Mouse (Mus musculus): ENCODE measurements around the gene Pros1. TPM values are rescaled to one million over a fixed set of nuclear protein-coding genes. Genes with fewer than 3 reads are reported as not detected.

Pros1 gene
- polyA plus RNA-seq, 1 experiment from 2014 or later, result 26.1 TPM

DNA sequence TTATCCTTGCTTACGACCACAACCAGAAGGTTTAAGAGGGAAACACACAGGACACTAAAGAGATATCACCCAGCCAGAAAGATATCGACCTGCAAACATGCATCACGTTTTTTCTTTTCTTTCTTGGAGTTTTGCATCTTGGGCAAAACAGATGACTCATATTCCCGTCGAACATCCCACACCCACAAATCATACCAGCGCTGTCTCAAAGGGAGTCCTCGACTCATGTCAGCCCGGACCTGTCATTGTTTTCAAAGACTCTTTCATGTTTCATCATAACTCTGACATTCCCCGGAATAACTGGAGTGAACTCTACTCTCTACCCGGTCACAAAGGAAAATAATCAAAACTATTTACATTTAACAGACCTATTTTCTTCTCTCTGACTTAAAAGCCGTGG is 82.2 kb downstream of the Pros1 start:
- DNase-seq (ENCODE audit: low spot score), result no peak
- H3K27me3 ChIP-seq (ENCODE audit: control insufficient read depth, insufficient read depth, low read length), result no peaks in the 10 kb centered on the region
- WGBS, result 61% methylated on average over 11 of the region's 11 CpGs
- ATAC-seq (replicated peaks; ENCODE audit: insufficient number of reproducible peaks, low FRiP score, low TSS enrichment, low read depth), result no peak
- H3K4me2 ChIP-seq (ENCODE audit: low read depth, low read length), result no peak overlapping the region
- no peaks in the 10 kb centered on the region for H3K36me3 ChIP-seq (replicated peaks; ENCODE audit: control insufficient read depth, insufficient read depth, low read depth, low read length)
- no peak overlapping the region for H3K9ac ChIP-seq (replicated peaks; ENCODE audit: low read length)
- no peak overlapping the region for H3K27ac ChIP-seq (replicated peaks; ENCODE audit: low read depth, low read length)
- H3K4me3 ChIP-seq (ENCODE audit: low read depth, low read length), result no peak overlapping the region
- no peaks in the 10 kb centered on the region for H3K9me3 ChIP-seq (replicated peaks; ENCODE audit: control insufficient read depth, low read length)
- H3K4me1 ChIP-seq (ENCODE audit: control insufficient read depth, insufficient read depth, low read length), result no peaks in the 10 kb centered on the region

DNA sequence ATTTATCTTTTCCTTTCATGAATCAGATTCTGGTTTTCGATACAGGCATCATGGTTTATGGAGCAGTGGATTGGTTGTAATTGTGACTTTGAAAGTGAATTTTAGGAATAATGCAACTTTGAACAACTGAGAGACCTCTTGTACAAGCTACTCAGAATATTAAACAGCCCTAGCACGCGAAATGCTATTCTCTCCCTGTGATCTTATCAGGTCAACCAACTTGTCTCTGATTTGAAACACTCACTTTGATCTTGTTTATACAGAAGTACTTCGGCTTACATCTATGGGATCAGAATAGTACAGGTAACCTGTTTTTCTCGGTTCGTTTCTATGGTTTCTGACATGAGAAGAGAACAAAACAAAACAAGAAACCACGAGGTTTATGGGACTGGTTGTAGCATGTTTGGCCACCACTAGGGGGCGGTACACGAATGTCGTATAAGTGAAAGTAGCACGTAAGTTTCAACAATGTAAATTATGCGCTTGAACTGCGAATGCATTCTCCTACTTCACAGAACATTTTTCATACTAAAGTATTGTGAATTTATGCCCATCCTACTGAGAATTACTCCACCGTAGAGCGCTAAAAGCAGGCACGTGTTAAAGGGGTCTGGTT is 86.4 kb downstream of the Pros1 start:
- no peaks in the 10 kb centered on the region for H3K27me3 ChIP-seq (ENCODE audit: control insufficient read depth, insufficient read depth, low read length)
- H3K36me3 ChIP-seq (replicated peaks; ENCODE audit: control insufficient read depth, insufficient read depth, low read depth, low read length), result no peaks in the 10 kb centered on the region
- no peak overlapping the region for H3K4me2 ChIP-seq (ENCODE audit: low read depth, low read length)
- no peak overlapping the region for H3K9ac ChIP-seq (replicated peaks; ENCODE audit: low read length)
- ATAC-seq (replicated peaks; ENCODE audit: insufficient number of reproducible peaks, low FRiP score, low TSS enrichment, low read depth) (0 out of 2 replicates have a peak, but pooled peaks have one; percentile 19), DNase-seq (ENCODE audit: low spot score) (peak; percentile 92)
- no peak overlapping the region for H3K4me3 ChIP-seq (ENCODE audit: low read depth, low read length)
- H3K27ac ChIP-seq (replicated peaks; ENCODE audit: low read depth, low read length), result no peak overlapping the region
- no peaks in the 10 kb centered on the region for H3K9me3 ChIP-seq (replicated peaks; ENCODE audit: control insufficient read depth, low read length)
- H3K4me1 ChIP-seq (ENCODE audit: control insufficient read depth, insufficient read depth, low read length), result no peaks in the 10 kb centered on the region
- 24% methylated on average over 16 of the region's 16 CpGs for WGBS

DNA sequence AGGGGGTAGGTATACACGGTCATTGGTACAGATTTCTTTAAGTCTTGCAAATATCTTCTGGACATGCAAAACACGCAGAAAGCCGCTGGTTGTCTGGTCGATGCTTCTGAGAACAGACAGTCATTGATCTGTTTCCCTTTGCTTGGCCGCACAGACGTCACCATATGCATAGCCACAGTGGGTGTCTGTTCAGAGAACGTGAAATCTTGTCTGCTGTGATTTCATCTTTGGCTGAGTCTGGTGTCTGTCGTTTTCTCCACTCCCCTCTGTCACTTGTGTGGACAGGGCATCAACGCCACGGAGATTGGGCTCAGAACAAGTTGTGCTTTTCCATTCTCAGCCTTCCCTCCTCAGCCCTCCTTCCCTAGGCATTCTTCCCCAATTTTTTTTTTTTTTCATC is 87.7 kb downstream of the Pros1 start:
- Histone ChIP-seq H3K9ac (replicated peaks; ENCODE audit: low read length) (no peak overlapping the region), H3K9me3 (replicated peaks; ENCODE audit: control insufficient read depth, low read length) (no peaks in the 10 kb centered on the region), H3K4me3 (ENCODE audit: low read depth, low read length) (no peak overlapping the region), H3K4me2 (ENCODE audit: low read depth, low read length) (no peak overlapping the region), H3K36me3 (replicated peaks; ENCODE audit: control insufficient read depth, insufficient read depth, low read depth, low read length) (no peaks in the 10 kb centered on the region), H3K27ac (replicated peaks; ENCODE audit: low read depth, low read length) (no peak overlapping the region; the same call in 1 of the 2 replicates), H3K4me1 (ENCODE audit: control insufficient read depth, insufficient read depth, low read length) (no peaks in the 10 kb centered on the region), H3K27me3 (ENCODE audit: control insufficient read depth, insufficient read depth, low read length) (no peaks in the 10 kb centered on the region)
- ATAC-seq (replicated peaks; ENCODE audit: insufficient number of reproducible peaks, low FRiP score, low TSS enrichment, low read depth) (0 out of 2 replicates have a peak, but pooled peaks have one; percentile 32), DNase-seq (ENCODE audit: low spot score) (no peak)
- 59% methylated on average over 10 of the region's 10 CpGs for WGBS

DNA sequence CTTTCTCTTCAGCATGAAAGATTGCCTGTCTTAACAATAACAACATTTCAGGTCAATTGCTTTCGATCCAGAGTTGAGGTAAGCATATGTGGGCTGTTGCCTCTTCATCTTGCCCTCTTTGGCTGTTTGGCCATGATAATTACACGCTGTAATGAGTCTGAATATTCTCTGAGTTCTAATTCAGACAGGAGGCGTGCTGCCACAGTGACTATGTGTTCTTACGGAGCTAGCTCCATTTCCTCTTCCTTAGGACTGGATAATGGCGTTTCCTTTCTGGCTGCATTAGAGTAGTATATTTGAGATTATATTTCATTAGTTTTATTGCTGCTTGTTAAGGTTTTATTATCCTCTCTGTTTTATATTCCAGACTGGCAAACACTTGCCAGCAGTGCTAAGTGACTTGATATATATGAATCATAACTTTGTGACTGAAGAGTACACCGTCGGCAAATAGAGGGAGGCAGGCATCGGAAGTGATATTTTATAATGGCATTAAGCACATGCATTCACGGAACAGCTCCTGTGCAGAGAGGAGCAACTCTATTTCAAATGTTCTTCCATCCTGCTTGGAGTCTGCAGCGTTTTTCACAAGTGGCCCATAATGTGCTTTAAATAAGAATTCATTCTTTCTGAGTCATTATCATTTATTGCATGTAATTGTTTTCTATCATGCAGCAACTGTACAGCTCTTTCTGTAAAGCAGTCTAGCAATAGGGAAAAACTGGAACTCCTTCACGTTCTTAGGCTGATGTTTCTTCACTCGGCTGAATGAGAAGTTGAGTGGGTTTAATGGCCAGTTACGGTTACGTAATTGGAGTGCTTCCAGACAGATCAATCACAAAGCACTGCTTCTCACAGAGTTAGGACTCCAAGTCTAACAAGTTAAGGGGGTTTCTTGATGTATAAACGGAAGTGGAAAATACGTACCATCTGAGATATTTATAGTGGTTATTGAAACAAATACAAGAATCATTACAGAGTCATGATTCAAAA is 88.6 kb downstream of the Pros1 start:
- no peak overlapping the region for H3K9ac ChIP-seq (replicated peaks; ENCODE audit: low read length)
- H3K4me2 ChIP-seq (ENCODE audit: low read depth, low read length), result no peak overlapping the region
- ATAC-seq (replicated peaks; ENCODE audit: insufficient number of reproducible peaks, low FRiP score, low TSS enrichment, low read depth) (no peak), DNase-seq (ENCODE audit: low spot score) (peak; percentile 28)
- no peaks in the 10 kb centered on the region for H3K9me3 ChIP-seq (replicated peaks; ENCODE audit: control insufficient read depth, low read length)
- H3K27me3 ChIP-seq (ENCODE audit: control insufficient read depth, insufficient read depth, low read length), result no peaks in the 10 kb centered on the region
- 68% methylated on average over 16 of the region's 16 CpGs for WGBS
- H3K27ac ChIP-seq (replicated peaks; ENCODE audit: low read depth, low read length), result no peak overlapping the region
- H3K36me3 ChIP-seq (replicated peaks; ENCODE audit: control insufficient read depth, insufficient read depth, low read depth, low read length), result no peaks in the 10 kb centered on the region
- no peaks in the 10 kb centered on the region for H3K4me1 ChIP-seq (ENCODE audit: control insufficient read depth, insufficient read depth, low read length)
- no peak overlapping the region for H3K4me3 ChIP-seq (ENCODE audit: low read depth, low read length)

DNA sequence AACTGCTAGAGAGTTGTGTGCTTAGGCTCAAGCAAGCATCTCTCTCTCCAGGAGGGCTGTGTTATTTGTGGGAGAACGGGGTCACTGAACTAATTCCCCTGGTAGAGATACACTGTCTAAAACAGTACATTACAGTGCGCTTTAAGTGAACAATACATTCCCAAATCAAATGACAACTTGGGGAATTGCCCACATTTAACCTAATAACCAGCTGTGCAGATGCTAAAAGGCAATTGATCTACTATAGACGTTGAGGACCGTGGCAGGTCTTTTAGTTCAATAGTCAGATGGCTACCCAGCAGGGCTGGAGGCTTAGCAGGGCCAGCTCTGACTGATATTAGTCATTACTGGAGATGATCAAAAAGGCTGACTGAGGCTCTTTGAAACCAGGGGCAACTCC is 104.4 kb downstream of the Pros1 start:
- no peak for ATAC-seq (replicated peaks; ENCODE audit: insufficient number of reproducible peaks, low FRiP score, low TSS enrichment, low read depth)
- DNase-seq (ENCODE audit: low spot score), result no peak
- H3K9me3 ChIP-seq (replicated peaks; ENCODE audit: control insufficient read depth, low read length), result no peaks in the 10 kb centered on the region

DNA sequence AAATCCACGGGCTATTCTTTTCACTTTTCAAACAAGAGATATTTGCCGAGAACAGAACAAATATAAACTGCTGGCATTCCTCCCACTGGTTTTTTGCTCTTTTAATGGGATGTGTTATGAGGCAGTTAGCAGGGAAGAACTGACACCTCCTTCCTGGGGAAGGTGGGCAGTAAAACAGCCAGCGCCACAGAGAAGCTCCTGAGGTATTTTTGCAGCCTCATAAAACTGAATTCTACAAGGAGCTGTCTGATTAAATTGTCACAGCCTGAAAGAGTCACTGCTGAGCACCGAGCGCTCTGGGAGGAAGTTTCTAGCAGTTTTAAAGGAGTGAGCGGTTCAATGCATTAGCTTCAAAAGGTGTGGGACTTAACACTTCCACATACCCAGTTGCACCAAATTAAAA is 110.3 kb downstream of the Pros1 start:
- ATAC-seq (replicated peaks; ENCODE audit: insufficient number of reproducible peaks, low FRiP score, low TSS enrichment, low read depth), result no peak
- no peak for DNase-seq (ENCODE audit: low spot score)
- WGBS, result 84% methylated on average over 6 of the region's 6 CpGs
- no peaks in the 10 kb centered on the region for H3K27me3 ChIP-seq (ENCODE audit: control insufficient read depth, insufficient read depth, low read length)
- H3K9ac ChIP-seq (replicated peaks; ENCODE audit: low read length), result no peak overlapping the region
- H3K9me3 ChIP-seq (replicated peaks; ENCODE audit: control insufficient read depth, low read length), result no peaks in the 10 kb centered on the region
- no peak overlapping the region for H3K4me3 ChIP-seq (ENCODE audit: low read depth, low read length)
- H3K27ac ChIP-seq (replicated peaks; ENCODE audit: low read depth, low read length), result no peak overlapping the region
- H3K4me1 ChIP-seq (ENCODE audit: control insufficient read depth, insufficient read depth, low read length), result no peaks in the 10 kb centered on the region
- no peak overlapping the region for H3K4me2 ChIP-seq (ENCODE audit: low read depth, low read length)
- H3K36me3 ChIP-seq (replicated peaks; ENCODE audit: control insufficient read depth, insufficient read depth, low read depth, low read length), result no peaks in the 10 kb centered on the region

More for the DNA sequence above, 104.4 kb downstream of the Pros1 start:
- Histone ChIP-seq H3K9ac (replicated peaks; ENCODE audit: low read length) (no peak overlapping the region), H3K27me3 (ENCODE audit: control insufficient read depth, insufficient read depth, low read length) (no peaks in the 10 kb centered on the region), H3K36me3 (replicated peaks; ENCODE audit: control insufficient read depth, insufficient read depth, low read depth, low read length) (no peaks in the 10 kb centered on the region), H3K4me1 (ENCODE audit: control insufficient read depth, insufficient read depth, low read length) (no peaks in the 10 kb centered on the region), H3K4me3 (ENCODE audit: low read depth, low read length) (no peak overlapping the region), H3K4me2 (ENCODE audit: low read depth, low read length) (no peak overlapping the region), H3K27ac (replicated peaks; ENCODE audit: low read depth, low read length) (no peak overlapping the region)
- WGBS, result 67% methylated on average over 4 of the region's 4 CpGs

DNA sequence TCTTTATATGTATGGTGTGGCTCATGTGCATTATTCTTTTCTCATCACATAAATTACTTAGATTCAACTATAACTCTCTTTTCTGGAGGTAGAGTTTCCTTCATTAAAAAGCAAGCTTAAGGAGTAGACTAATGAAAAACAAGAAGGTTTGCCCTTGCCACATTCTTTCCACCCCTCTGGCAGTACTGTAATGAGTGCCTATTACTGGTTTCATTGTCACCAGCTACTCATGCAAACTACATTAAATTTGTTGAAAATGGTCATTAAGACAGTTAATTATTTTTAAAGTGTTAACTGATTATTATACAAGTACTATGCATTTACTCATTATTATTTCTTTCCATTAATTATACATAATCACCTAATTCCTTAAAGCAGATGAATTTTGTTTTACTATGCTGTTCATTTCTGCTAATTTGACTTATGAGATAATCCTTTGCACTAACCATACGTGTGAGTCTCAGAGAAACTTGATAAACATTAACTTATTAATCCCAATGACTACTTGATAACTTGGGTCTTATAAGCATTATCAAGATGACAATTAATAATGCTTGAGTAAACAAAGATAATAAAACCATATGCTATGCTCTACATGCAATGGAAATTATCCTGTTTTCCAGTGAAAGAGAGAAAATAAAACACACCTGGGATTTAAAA is 117.7 kb downstream of the Pros1 start:
- 75% methylated on average over 1 of the region's 1 CpGs for WGBS
- Histone ChIP-seq H3K9me3 (replicated peaks; ENCODE audit: control insufficient read depth, low read length) (no peaks in the 10 kb centered on the region), H3K4me1 (ENCODE audit: control insufficient read depth, insufficient read depth, low read length) (no peaks in the 10 kb centered on the region), H3K4me3 (ENCODE audit: low read depth, low read length) (no peak overlapping the region), H3K27me3 (ENCODE audit: control insufficient read depth, insufficient read depth, low read length) (no peaks in the 10 kb centered on the region), H3K36me3 (replicated peaks; ENCODE audit: control insufficient read depth, insufficient read depth, low read depth, low read length) (no peaks in the 10 kb centered on the region), H3K4me2 (ENCODE audit: low read depth, low read length) (no peak overlapping the region), H3K9ac (replicated peaks; ENCODE audit: low read length) (no peak overlapping the region), H3K27ac (replicated peaks; ENCODE audit: low read depth, low read length) (no peak overlapping the region)
- DNase-seq (ENCODE audit: low spot score) (no peak), ATAC-seq (replicated peaks; ENCODE audit: insufficient number of reproducible peaks, low FRiP score, low TSS enrichment, low read depth) (no peak)

Data from embryonic facial prominence, embryonic 11.5 days (tissue).